Mouse (Mus musculus) olfactory bulb, adult 2 months (tissue): ENCODE measurements around the gene Ficd.

Source experiments
- CTCF ChIP-seq: fragments of 200-500 bp; IDR thresholded peaks from 2 replicates; pipeline ENCODE4 v1.5.1; 2012; ENCODE audit warnings: low read depth, mild to moderate bottlenecking, low read length, moderate library complexity; ENCODE audit not compliant: insufficient read depth
- POLR2A ChIP-seq: fragments of 200-500 bp; IDR thresholded peaks from 2 replicates; pipeline ENCODE4 v1.6.1; 2012; ENCODE audit warnings: mild to moderate bottlenecking, low read depth, low read length, moderate library complexity; ENCODE audit not compliant: insufficient read depth

- TF ChIP-seq POLR2A (peak; percentile 78), CTCF (no peak)
Measured at GRCm38 (mm10) chr5:113772450-113772895, 36.9 kb downstream of the Ficd start, which contains the start of the genes Sart3 and Iscu.
